Mouse (Mus musculus) adrenal gland, postnatal 14 days (tissue): ENCODE data around the gene Pgm5. TPM values are rescaled to one million over a fixed set of nuclear protein-coding genes. Genes with fewer than 3 reads are reported as not detected.
"Not testable (repeated sequence)": the region's sequence is repeated elsewhere in the genome, so short reads cannot be mapped to it uniquely, and the experiment has no call there.

Experiments used
- DNase-seq: peaks from one replicate; pipeline ENCODE4 v3.0.0; 2021; ENCODE audit warnings: mixed read lengths
- long read RNA-seq, 2 experiments: library from polyadenylated mRNA; stranded (forward); transcript quantifications; one replicate each; pipeline ENCODE4 v2.0.0; 2021
- total RNA-seq: library from RNA; stranded (reverse); gene quantifications from 2 replicates; pipeline ENCODE4 v1.2.3, GENCODE M21; 2021

The Pgm5 gene
- 60.3 and 68.5 TPM in 2 replicates for total RNA-seq
- long read RNA-seq, experiment 1, partial matches to known transcripts = 0 of 2 reads
- long read RNA-seq, experiment 1, other reads (novel, unspliced or antisense) = 2 of 2 reads
- long read RNA-seq, experiment 2, partial matches to known transcripts = 0 of 5 reads
- long read RNA-seq, experiment 2, other reads (novel, unspliced or antisense) = 5 of 5 reads

GRCm38 (mm10) chr19:24861612-24862451 lies at the start of gene Pgm5:
Pgm5 (minus strand) TSS chr19:24861855.
- peak; percentile 80 for DNase-seq

GRCm38 (mm10) chr19:24908385-24909155 lies 46.9 kb upstream of the Pgm5 start:
- no peak for DNase-seq

- DNase-seq = no peak
Measured at GRCm38 (mm10) chr19:24907655-24908054, 46.0 kb upstream of the Pgm5 start.

GRCm38 (mm10) chr19:24902821-24903220 lies 41.2 kb upstream of the Pgm5 start:
- DNase-seq = no peak

DNA sequence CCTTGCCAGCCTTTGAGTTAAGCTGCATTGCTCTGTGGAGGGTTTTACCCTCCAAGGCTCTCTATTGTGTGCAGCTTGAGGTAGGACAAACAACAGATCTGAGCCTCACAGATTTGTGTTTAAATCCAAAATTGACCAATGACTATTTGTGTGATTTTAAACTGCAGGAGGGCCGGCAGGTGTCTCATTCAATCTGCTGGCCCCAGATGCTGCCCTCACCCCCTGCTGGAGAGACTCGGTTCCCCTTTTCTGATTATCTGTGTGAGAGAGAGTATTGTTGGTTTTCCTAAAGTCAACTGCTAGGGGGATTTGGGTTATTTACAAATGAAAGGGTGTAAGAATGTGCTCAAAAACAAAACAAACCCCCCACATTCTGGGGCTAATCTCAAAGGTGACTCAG lies 40.6 kb upstream of the Pgm5 start:
- DNase-seq = no peak

DNA sequence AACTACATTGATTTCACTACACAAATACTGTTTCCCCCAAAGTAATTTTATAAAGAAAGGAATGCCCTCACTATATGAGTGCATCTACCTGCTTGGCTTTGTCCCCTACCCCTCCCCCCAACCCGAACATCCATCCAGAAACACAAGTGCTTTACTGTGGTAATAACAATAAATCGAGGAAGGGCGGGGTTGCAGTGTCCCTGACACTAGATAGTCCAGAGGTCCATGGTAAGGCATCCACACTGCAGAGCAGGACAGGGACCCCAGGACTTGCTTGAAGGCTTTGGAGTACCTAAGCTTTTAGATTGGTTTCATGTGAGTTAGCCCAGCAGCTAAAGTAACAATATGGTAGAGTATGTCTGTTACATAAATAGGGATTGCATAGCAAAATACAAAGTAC lies 40.0 kb upstream of the Pgm5 start:
- DNase-seq = no peak

- DNase-seq = no peak
Measured at GRCm38 (mm10) chr19:24900581-24901220, 39.0 kb upstream of the Pgm5 start, which contains the start of gene Foxd4. Foxd4 (minus strand) TSS chr19:24901197.

DNA sequence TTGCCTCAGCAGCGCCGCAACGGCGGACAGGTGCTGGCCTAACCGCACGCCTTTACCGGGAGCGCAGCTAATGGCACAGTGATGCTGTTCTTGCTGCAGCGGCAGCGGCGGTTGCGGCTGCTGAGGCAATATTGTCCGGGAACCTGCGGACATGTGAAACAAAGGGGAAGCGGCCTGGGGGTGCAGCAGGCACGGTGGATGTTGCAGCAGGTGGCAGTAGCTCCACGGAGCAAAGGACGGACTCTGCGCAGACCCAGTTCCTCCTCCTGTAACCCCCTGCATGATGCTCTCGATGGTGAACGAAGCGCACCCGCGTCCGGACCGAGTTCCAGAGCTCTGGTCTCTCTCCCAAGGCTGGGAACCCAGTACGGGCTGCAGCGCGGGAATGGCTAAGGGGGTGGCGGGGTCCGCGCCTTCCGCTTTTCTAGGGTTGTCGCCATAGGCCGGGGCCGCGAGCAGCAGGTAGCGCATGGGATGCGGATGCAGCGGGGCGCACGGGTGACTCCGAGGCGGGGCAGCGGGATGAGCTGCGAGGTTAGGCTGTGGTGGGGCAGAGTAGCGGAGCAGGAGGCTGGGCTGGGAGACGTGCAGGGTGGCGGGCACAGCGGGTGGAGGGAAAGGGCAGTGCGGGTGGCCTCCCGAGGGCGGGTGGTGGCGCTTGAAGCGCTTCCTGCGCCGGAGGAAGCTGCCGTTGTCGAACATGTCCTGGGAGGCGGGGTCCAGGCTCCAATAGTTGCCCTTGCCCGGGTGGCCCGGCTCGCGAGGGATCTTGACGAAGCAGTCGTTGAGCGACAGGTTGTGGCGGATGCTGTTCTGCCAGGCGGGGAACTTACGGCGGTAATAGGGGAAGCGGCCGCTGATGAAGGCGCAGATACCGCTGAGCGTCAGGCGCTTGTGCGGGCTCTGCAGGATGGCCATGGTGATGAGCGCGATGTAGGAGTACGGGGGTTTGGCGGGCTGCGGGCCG lies 38.2 kb upstream of the Pgm5 start:
- DNase-seq = peak; percentile 26

DNA sequence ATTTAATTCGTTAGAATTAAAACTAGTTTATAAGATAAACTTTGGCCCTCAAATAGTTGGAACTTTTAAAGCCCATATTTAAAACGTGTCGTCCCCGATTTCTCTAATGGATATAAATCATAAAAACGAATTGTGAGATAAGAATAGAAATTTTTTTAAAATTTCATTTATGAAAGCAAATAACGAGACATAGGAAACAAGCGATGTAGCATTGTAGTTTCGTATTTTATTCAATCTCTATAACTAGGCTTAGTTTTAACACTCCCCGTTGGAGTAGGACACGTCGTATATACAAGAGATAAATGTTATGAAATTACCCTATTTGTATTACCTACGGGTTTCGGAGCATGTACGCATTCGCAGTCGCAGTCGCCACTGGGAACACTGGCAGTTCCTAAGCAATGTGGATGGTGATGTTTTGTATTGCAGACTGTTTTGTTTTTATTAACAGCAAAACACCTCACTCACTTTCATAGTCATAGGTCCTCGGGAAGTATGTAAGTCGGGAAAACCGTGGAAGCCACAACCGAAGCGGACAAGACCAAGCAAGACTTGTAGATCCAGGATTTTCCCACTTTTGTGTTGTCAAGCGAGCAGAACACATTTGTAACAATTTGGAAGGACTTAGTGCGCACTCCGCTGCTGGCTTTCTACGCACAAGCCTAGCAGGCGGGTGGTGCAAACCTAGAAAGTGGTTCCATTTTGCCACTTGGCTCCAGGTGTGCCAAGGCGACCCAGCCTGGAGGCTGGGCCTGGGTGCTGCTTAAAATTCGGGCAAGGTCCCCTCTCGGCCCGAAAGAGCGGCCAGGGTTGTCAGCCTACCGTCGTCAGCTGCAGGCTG lies 37.3 kb upstream of the Pgm5 start:
- DNase-seq = no peak

DNA sequence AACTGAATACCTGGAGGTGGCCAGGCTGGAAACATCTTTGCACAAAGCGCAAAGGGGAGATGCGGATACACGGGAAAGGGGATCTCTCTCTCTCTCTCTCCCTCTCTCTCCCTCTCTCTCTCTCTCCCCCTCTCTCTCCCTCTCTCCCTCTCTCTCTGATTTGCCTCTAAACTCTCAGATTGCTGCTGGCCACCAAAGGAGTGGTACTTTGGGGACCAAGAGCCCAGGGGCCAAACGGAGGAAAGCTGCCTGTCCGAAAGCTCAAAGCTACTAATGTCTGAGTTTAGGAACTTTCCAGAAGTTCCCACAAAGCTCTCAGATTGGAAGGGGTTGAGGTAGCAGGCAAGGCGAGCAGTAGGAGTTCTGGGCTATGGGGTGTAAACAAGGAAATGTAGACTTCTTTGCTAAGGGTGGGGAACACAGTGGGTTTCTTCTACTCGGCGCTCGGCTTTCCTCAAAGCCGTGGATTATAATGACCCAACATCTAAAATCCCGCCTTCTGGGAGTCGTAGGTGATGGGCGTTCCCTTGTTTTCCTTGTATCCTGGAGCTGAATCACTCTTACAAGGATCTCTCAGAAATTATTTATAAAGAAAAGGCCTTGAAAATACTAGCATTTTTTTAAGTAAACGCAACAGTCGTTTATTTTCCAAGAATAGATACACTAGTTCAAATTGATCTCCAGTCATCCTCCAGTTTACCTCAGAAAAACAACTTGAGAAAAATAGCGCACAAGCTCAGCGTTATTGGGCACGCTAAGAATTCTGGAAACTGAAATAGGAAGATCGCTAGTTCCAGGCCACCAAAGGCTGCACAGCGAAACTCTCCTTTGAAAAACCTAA lies 36.5 kb upstream of the Pgm5 start:
- no peak for DNase-seq

DNA sequence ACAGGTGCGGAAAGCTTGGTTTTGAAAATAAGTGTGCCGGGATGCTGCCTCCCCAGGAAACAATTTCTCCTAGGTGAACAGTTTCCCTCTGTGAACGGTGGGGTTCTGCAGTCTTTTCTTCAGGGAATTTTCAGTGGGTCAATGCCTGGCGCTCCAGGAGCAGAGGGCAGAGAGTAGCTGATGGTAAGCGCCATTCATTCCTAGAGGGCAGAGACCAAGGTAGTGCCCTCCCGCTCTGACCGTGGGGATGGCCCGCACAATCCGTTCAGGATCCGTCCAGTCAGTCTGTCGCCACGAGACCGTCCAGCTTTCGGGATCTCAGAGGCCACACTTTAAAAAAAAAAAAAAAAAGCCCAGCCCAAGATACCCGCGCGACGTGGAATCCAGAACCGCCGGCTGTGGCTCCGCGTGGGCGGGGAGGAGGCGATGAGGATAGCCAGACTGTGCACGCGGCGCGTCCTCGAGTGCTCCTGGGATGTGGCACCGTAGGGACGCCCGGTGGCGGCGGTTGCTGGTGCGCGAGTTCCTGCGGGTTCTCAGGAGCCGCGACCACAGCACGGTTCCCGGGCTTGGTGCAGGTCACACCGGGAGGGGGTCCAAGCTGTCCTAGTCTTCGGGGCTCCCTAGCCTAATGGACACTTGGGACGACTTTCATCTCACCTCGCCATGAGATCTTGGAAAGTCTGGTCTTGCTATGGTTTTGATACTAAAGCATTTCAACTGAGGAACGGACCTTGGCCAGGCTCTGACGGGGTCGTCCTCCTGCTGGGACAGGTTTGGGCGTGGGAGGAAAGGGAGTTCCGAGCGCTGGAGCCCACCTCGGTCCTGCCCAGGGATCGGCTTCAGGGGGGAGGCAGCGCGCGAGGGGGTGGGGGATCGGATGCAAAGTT lies 35.6 kb upstream of the Pgm5 start:
- DNase-seq = peak; percentile 25

GRCm38 (mm10) chr19:24896536-24896935 lies 34.9 kb upstream of the Pgm5 start:
- DNase-seq = no peak

DNA sequence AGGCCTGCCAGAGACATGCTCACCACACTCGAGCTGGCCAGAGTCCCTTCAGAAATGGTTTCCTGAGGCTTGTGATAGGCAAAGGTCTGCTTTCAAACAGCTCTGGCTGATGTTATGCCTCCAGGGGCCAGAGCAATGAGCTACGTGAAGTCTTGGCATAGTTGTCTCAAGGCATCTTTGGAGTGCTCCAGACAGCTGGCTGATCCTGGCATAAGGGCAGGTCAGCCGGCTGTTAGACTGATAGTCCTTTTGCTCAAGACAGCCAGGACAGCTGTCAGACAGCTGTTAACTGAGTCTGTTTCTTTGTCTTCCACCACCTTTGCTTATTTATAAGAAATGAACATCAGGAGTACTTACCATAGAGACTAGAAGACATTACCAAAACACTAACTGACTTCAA lies 25.2 kb upstream of the Pgm5 start:
- no peak for DNase-seq

GRCm38 (mm10) chr19:24885504-24885903 lies 23.8 kb upstream of the Pgm5 start:
- peak; percentile 60 for DNase-seq

DNA sequence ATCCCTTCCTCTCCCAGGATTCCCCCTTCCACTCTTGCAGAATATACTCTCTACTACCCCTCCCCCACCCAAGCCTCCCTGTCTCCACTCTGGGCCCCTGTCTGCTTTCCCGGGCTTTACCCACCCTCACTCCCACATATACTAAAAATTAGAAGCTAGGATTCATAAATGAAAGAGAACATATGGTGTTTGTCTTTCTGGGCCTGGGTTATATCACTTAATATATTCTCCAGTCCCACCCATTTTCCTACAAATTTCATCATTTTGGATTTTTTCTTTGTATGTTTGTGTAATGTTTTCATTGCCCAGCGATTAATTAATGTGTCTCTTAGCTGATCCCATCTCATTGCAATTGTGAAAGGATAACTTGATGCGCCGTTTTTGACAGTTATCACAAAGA lies 19.6 kb upstream of the Pgm5 start:
- no peak for DNase-seq

- DNase-seq = not testable (repeated sequence)
Measured at GRCm38 (mm10) chr19:24875129-24875870, 13.6 kb upstream of the Pgm5 start, which contains the start of gene Gm10053. Gm10053 (plus strand) TSS chr19:24875686.

GRCm38 (mm10) chr19:24873873-24874272 lies 12.2 kb upstream of the Pgm5 start:
- DNase-seq = no peak
